ENCODE assay signal across 11 mouse cellular contexts in genomic region chr17:31074666-31075065, GRCm38 (mm10). TPM values are rescaled to one million over a fixed set of nuclear protein-coding genes. Genes with fewer than 3 reads are reported as not detected.
DNase-seq lines count a peak whose midpoint lies in the region; ATAC-seq lines count a peak whose summit lies in the region.
"Had no signal": no experiment of that assay in that cellular context is flagged by ENCODE, and none has a peak within 500 bp of the region (broad histone marks: within the 10 kb centered on the region; RNA-seq: fewer than 3 reads in every experiment).

No protein-coding gene starts in this region.

- H3K4me1 ChIP-seq in hindbrain, embryonic 11.5 days (replicated peaks; ENCODE audit: control insufficient read depth, insufficient read depth, low read length), result peaks cover 18% of the 10 kb centered on the region

- peaks cover 35% of the 10 kb centered on the region; the same call in 1 of the 2 replicates for H3K36me3 ChIP-seq in macrophage (ENCODE audit: inconsistent target)
- H3K36me3 ChIP-seq in hindbrain, embryonic 11.5 days (ENCODE audit: control insufficient read depth, insufficient read depth, low read length), result no peaks in the 10 kb centered on the region
- H3K36me3 ChIP-seq: G1E had no signal

- no peak overlapping the region for H3K9ac ChIP-seq in hindbrain, embryonic 11.5 days (ENCODE audit: low read depth, low read length)

- peaks cover 100% of the 10 kb centered on the region for H3K79me2 ChIP-seq in macrophage (ENCODE audit: inconsistent target)

- H3K4me3 ChIP-seq in macrophage (ENCODE audit: inconsistent target), result no peak overlapping the region
- H3K4me3 ChIP-seq in hindbrain, embryonic 11.5 days (ENCODE audit: low read depth, low read length), result no peak overlapping the region

- H3K27ac ChIP-seq in macrophage, result peak overlapping the region; percentile 27
- no peak overlapping the region for H3K27ac ChIP-seq in hindbrain, embryonic 11.5 days (ENCODE audit: low read depth, low read length)

- intact Hi-C loops in heart, postnatal 36 days (cut with DNase I), result loop anchor here (2.0 kb wide), 1 partner anchor 14 kb away; no protein-coding TSS in a partner anchor

- H3K4me2 ChIP-seq in hindbrain, embryonic 11.5 days (replicated peaks; ENCODE audit: low read depth, low read length), result no peak overlapping the region

- no peaks in the 10 kb centered on the region for H3K9me3 ChIP-seq in hindbrain, embryonic 11.5 days (ENCODE audit: control insufficient read depth, low read length)

- peak; percentile 70 for DNase-seq in heart, adult 8-10 months (ENCODE audit: low spot score)
- DNase-seq in heart, postnatal 36 days, result no peak
- peak; percentile 71 to 79 for DNase-seq in B cell, adult 2 months
- no peak for DNase-seq in Muller cell, postnatal 12 days (ENCODE audit: inconsistent ontology term)
- no peak for DNase-seq in hindbrain, embryonic 11.5 days (ENCODE audit: low spot score)
- DNase-seq in frontal cortex, adult 2 months (ENCODE audit: extremely low spot score in 1 of 2, low spot score in 1 of 2), result no peak

- WGBS in macrophage (ENCODE audit: missing documents), result 10% methylated on average over 3 of the region's 3 CpGs
- WGBS in hindbrain, embryonic 11.5 days, result 39% methylated on average over 3 of the region's 3 CpGs

- ATAC-seq in granulocyte monocyte progenitor cell, adult 5-6 weeks (replicated peaks; ENCODE audit: poor library complexity, severe bottlenecking), result peak; percentile 72
- no peak for ATAC-seq in hindbrain, embryonic 11.5 days (ENCODE audit: low FRiP score)

- H3K27me3 ChIP-seq in hindbrain, embryonic 11.5 days (ENCODE audit: control insufficient read depth, insufficient read depth, low read length), result no peaks in the 10 kb centered on the region

RNA-seq across cellular contexts. Expression of gene Abcg1, which starts 17.2 kb away (rescaled TPM):
- 1 to 10 TPM; 3.7 to 6.9 (median 6.5) TPM for total RNA-seq in heart, adult 8-10 months (2022)
- total RNA-seq in heart, postnatal 36 days (2021), result 1 to 10 TPM; 5.1 to 8.5 TPM
- total RNA-seq in granulocyte monocyte progenitor cell, adult 5-6 weeks (2014; fragmentation: Nextera tagmentation), result 8.7 and 15.9 TPM in 2 replicates
- total RNA-seq in granulocyte monocyte progenitor cell, adult 5-6 weeks (2017), result 7.6 and 9.0 TPM in 2 replicates
- 100 to 1,000 TPM in 22 of 26 experiments, 10 to 100 TPM in 4; 45.0 to 348 (median 216) TPM for total RNA-seq in macrophage (2018; cell fraction: chromatin; rRNA removed)
- total RNA-seq in macrophage (2018; cell fraction: cytosol; rRNA removed), result 100 to 1,000 TPM; 113 to 311 (median 211) TPM
- 100 to 1,000 TPM in 19 of 26 experiments, 10 to 100 TPM in 7; 53.9 to 293 (median 194) TPM for total RNA-seq in macrophage (2018; cell fraction: nucleus; rRNA removed)
- polyA plus RNA-seq in macrophage (2018), result 23.2 to 132 TPM (median 107 TPM) in 3 replicates
- 9.7 and 10.5 TPM in 2 replicates for polyA plus RNA-seq in hindbrain, embryonic 11.5 days (2014; fragmentation: Nextera tagmentation; extraction: Ambion mirVana)
- polyA plus RNA-seq in frontal cortex, adult 2 months (2012; rRNA removed), result 29.5 and 29.6 TPM in 2 replicates
- polyA plus RNA-seq: G1E had no signal

RNA-seq across cellular contexts. Expression of gene Tff3, which starts 54.8 kb away (rescaled TPM):
- not detected for total RNA-seq in heart, adult 8-10 months (2022)
- total RNA-seq in heart, postnatal 36 days (2021), result not detected
- not detected in 2 replicates for total RNA-seq in granulocyte monocyte progenitor cell, adult 5-6 weeks (2014; fragmentation: Nextera tagmentation)
- total RNA-seq in granulocyte monocyte progenitor cell, adult 5-6 weeks (2017), result not detected in 2 replicates
- not detected for total RNA-seq in macrophage (2018; cell fraction: chromatin; rRNA removed)
- not detected for total RNA-seq in macrophage (2018; cell fraction: cytosol; rRNA removed)
- total RNA-seq in macrophage (2018; cell fraction: nucleus; rRNA removed), result not detected
- not detected in 3 replicates for polyA plus RNA-seq in macrophage (2018)
- 0.35 and 0.79 TPM in 2 replicates for polyA plus RNA-seq in hindbrain, embryonic 11.5 days (2014; fragmentation: Nextera tagmentation; extraction: Ambion mirVana)
- 0.24 and 1.8 TPM in 2 replicates for polyA plus RNA-seq in frontal cortex, adult 2 months (2012; rRNA removed)
- total RNA-seq: G1E; layer of hippocampus, adult 8-10 months had no signal
- polyA plus RNA-seq: cortical plate, adult 2 months; G1E had no signal

Comparison
In these comparisons a context has a peak if more than half of its experiments do, and no peak if none do; other contexts are left out.
1. DNase-seq: peak in heart, adult 8-10 months (single experiment) and B cell, adult 2 months (2 of 2); none in heart, postnatal 36 days (0 of 2), Muller cell, postnatal 12 days (single experiment), hindbrain, embryonic 11.5 days (single experiment) and frontal cortex, adult 2 months (0 of 2).